ENCODE assay signal across 20 mouse cellular contexts in the genomic region with DNA sequence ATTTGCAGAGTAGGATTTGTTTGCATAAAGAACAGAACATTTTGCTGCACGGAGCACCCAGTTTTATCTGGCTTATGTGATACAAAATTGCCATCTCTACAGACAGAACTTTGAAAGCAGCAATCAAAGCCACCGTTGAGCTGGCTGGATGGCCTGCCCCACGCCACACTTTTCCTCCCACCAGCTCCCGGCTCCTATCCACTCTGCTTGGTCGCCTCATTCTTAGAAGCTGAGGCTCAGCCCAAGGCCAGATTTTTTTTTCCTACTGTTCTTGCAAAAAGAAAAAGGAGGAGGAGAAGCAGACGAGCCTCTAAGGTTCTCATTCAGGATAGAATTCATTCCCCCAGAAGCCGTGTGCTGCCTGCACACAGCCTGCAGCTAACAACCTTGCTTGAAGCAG.
"Had no signal": no experiment of that assay in that cellular context is flagged by ENCODE, and none has a peak within 500 bp of the region (broad histone marks: within the 10 kb centered on the region; RNA-seq: fewer than 3 reads in every experiment).

No protein-coding gene starts in this region.

- H3K4me3 ChIP-seq: layer of hippocampus, adult 2 months; left cerebral cortex, adult 2 months; midbrain, embryonic 12.5 days; midbrain, embryonic 15.5 days; myocyte; neural tube, embryonic 13.5 days; stomach, embryonic 15.5 days had no signal

- H3K9ac ChIP-seq: liver, embryonic 14.5 days; liver, postnatal 0 days; lung, embryonic 14.5 days; midbrain, embryonic 12.5 days; midbrain, embryonic 15.5 days; neural tube, embryonic 13.5 days; stomach, embryonic 15.5 days had no signal

- H3K27me3 ChIP-seq: midbrain, embryonic 12.5 days; midbrain, embryonic 15.5 days; neural tube, embryonic 13.5 days; stomach, embryonic 15.5 days had no signal

- H3K27ac ChIP-seq: kidney, postnatal 0 days; layer of hippocampus, adult 2 months; left cerebral cortex, adult 2 months; liver, embryonic 14.5 days; macrophage; midbrain, embryonic 12.5 days; midbrain, embryonic 15.5 days; neural tube, embryonic 13.5 days; stomach, embryonic 15.5 days had no signal

- ATAC-seq: intestine, postnatal 0 days; liver, postnatal 0 days; lung, postnatal 0 days; midbrain, embryonic 15.5 days had no signal

- H3K36me3 ChIP-seq: midbrain, embryonic 12.5 days; midbrain, embryonic 15.5 days; neural tube, embryonic 13.5 days; stomach, embryonic 15.5 days had no signal

- H3K4me1 ChIP-seq: midbrain, embryonic 15.5 days; neural tube, embryonic 13.5 days had no signal

- DNase-seq: kidney, adult 2 months; kidney, postnatal 25 days; layer of hippocampus, adult 9-11 months; liver, postnatal 0 days; lung, embryonic 14.5 days; right cerebral cortex, postnatal 25 days; spleen, adult 18-20 months; thymus, postnatal 25 days had no signal
